Mouse (Mus musculus): Measurements from ENCODE around the gene Xlr4a.

- TF ChIP-seq POLR2A (IDR thresholded peaks at IDR 0.05; ENCODE audit: insufficient read depth, low read length) (no peak), CTCF (IDR thresholded peaks at IDR 0.05; ENCODE audit: low read depth, low read length) (no peak)
Observed at GRCm38 (mm10) chrX:73038831-73039230, 43.4 kb downstream of the Xlr4a start.
